Comparison of ENCODE assay signal across 20 mouse cellular contexts in genomic region chr7:129729709-129730238, GRCm38 (mm10).
A peak's percentile ranks its signal among the peaks of the same experiment; 100 is the strongest.
DNase-seq lines count a peak whose midpoint lies in the region; ATAC-seq and TF ChIP-seq lines count a peak whose summit lies in the region.
"Had no signal": no experiment of that assay in that cellular context is flagged by ENCODE, and none has a peak within 500 bp of the region (broad histone marks: within the 10 kb centered on the region; RNA-seq: fewer than 3 reads in every experiment).

No protein-coding gene starts in this region.

- no peaks in the 10 kb centered on the region for H3K79me2 ChIP-seq in heart, adult 2 months (replicated peaks; ENCODE audit: control insufficient read depth, insufficient read depth, low read length)

- no peak for TF ChIP-seq CTCF in heart, adult 2 months (IDR thresholded peaks at IDR 0.05)
- no peak for TF ChIP-seq CTCF in kidney, adult 2 months (conservative IDR thresholded peaks at IDR 0.05; ENCODE audit: insufficient read depth, insufficient read length, low read depth, low read length)
- TF ChIP-seq CTCF in lung, postnatal 0 days (IDR thresholded peaks at IDR 0.05) = no peak

- no peak overlapping the region for H3K4me2 ChIP-seq in lung, postnatal 0 days (replicated peaks; ENCODE audit: low read depth, low read length)
- H3K4me2 ChIP-seq: embryonic facial prominence, embryonic 13.5 days; heart, embryonic 11.5 days; hindbrain, embryonic 14.5 days; limb, embryonic 12.5 days; liver, embryonic 13.5 days; midbrain, embryonic 12.5 days had no signal

- intact Hi-C loops in heart, adult 2 months (cut with DNase I) = no loop called here

- no peak overlapping the region for H3K4me3 ChIP-seq in heart, adult 2 months
- no peak overlapping the region for H3K4me3 ChIP-seq in kidney, adult 2 months (ENCODE audit: insufficient read depth, low read depth, low read length)
- H3K4me3 ChIP-seq in lung, postnatal 0 days (ENCODE audit: low read depth, low read length) = no peak overlapping the region
- H3K4me3 ChIP-seq: embryonic facial prominence, embryonic 13.5 days; limb, embryonic 12.5 days; liver, embryonic 13.5 days; midbrain, embryonic 12.5 days had no signal

- H3K36me3 ChIP-seq in heart, adult 2 months (ENCODE audit: control insufficient read depth, insufficient read depth, low read length) = no peaks in the 10 kb centered on the region
- no peaks in the 10 kb centered on the region for H3K36me3 ChIP-seq in kidney, adult 2 months (ENCODE audit: control insufficient read depth, insufficient read depth, low read length)
- no peaks in the 10 kb centered on the region for H3K36me3 ChIP-seq in lung, postnatal 0 days (ENCODE audit: insufficient read depth, low read length)
- H3K36me3 ChIP-seq: embryonic facial prominence, embryonic 13.5 days; limb, embryonic 12.5 days; liver, embryonic 13.5 days; midbrain, embryonic 12.5 days had no signal

- no peaks in the 10 kb centered on the region for H3K4me1 ChIP-seq in heart, adult 2 months (ENCODE audit: control insufficient read depth, insufficient read depth, low read length)
- no peaks in the 10 kb centered on the region for H3K4me1 ChIP-seq in kidney, adult 2 months (ENCODE audit: control insufficient read depth, insufficient read depth, low read length)
- H3K4me1 ChIP-seq in lung, postnatal 0 days (ENCODE audit: insufficient read depth, low read depth, low read length) = no peaks in the 10 kb centered on the region
- H3K4me1 ChIP-seq: liver, embryonic 13.5 days; midbrain, embryonic 12.5 days had no signal

- peak; percentile 37 for DNase-seq in heart, adult 11 months
- DNase-seq in heart, adult 2 months = no peak
- peak; percentile 14 for DNase-seq in kidney, postnatal 10 days
- DNase-seq in kidney, adult 2 months = no peak
- DNase-seq in lung, postnatal 0 days (ENCODE audit: low spot score) = peak; percentile 54
- no peak for DNase-seq in lung, postnatal 14 days
- DNase-seq in frontal cortex, postnatal 36 days (ENCODE audit: low spot score in 2 of 2) = no peak
- no peak for DNase-seq in layer of hippocampus, adult 9-10 months (ENCODE audit: low spot score)
- DNase-seq: adrenal gland, adult 2 months; cerebellum, adult 9-11 months; gastrocnemius, postnatal 36 days; liver, embryonic 13.5 days; retina, postnatal 1 day; thymus, postnatal 14 days had no signal

- H3K9me3 ChIP-seq in lung, postnatal 0 days (ENCODE audit: low read length) = no peaks in the 10 kb centered on the region
- H3K9me3 ChIP-seq: embryonic facial prominence, embryonic 13.5 days; limb, embryonic 12.5 days; liver, embryonic 13.5 days; midbrain, embryonic 12.5 days had no signal

- no peak overlapping the region for H3K27ac ChIP-seq in heart, adult 2 months
- H3K27ac ChIP-seq in kidney, adult 2 months (ENCODE audit: insufficient read depth, low read depth, low read length) = no peak overlapping the region
- no peak overlapping the region for H3K27ac ChIP-seq in lung, postnatal 0 days (ENCODE audit: low read length)
- H3K27ac ChIP-seq: embryonic facial prominence, embryonic 13.5 days; hindbrain, embryonic 14.5 days; limb, embryonic 12.5 days; liver, embryonic 13.5 days; midbrain, embryonic 12.5 days had no signal

- WGBS in heart, adult 2 months = 54% methylated on average over 11 of the region's 11 CpGs
- 54% methylated on average over 11 of the region's 11 CpGs for WGBS in kidney, adult 2 months
- WGBS in lung, postnatal 0 days = 58% methylated on average over 11 of the region's 11 CpGs

- H3K9ac ChIP-seq in heart, adult 2 months (ENCODE audit: low read depth, low read length) = no peak overlapping the region
- no peak overlapping the region for H3K9ac ChIP-seq in lung, postnatal 0 days (replicated peaks; ENCODE audit: low read depth)
- H3K9ac ChIP-seq: embryonic facial prominence, embryonic 13.5 days; hindbrain, embryonic 14.5 days; limb, embryonic 12.5 days; liver, embryonic 13.5 days; midbrain, embryonic 12.5 days had no signal

- no peak for TF ChIP-seq EP300 in heart, adult 2 months (IDR thresholded peaks at IDR 0.05; ENCODE audit: insufficient read depth, low read depth, low read length)
- no peak for TF ChIP-seq EP300 in lung, postnatal 0 days (IDR thresholded peaks at IDR 0.05)

- TF ChIP-seq POLR2A in heart, adult 2 months (IDR thresholded peaks at IDR 0.05; ENCODE audit: insufficient read depth, low read depth, low read length) = no peak
- TF ChIP-seq POLR2A in kidney, adult 2 months (IDR thresholded peaks at IDR 0.05; ENCODE audit: low read depth, low read length) = no peak

- H3K27me3 ChIP-seq in heart, adult 2 months (ENCODE audit: control insufficient read depth, insufficient read depth, low read length) = no peaks in the 10 kb centered on the region
- H3K27me3 ChIP-seq in kidney, adult 2 months (replicated peaks; ENCODE audit: control insufficient read depth, insufficient read depth, low read length) = no peaks in the 10 kb centered on the region
- H3K27me3 ChIP-seq in lung, postnatal 0 days (replicated peaks; ENCODE audit: insufficient read depth, low read length) = no peaks in the 10 kb centered on the region
- H3K27me3 ChIP-seq: embryonic facial prominence, embryonic 13.5 days; limb, embryonic 12.5 days; liver, embryonic 13.5 days had no signal

- ATAC-seq in lung, postnatal 0 days = no peak
- ATAC-seq: forebrain, embryonic 14.5 days had no signal

Comparison
In these comparisons a context has a peak if more than half of its experiments do, and no peak if none do; other contexts are left out.
1. DNase-seq: peak in heart, adult 11 months (single experiment), kidney, postnatal 10 days (single experiment) and lung, postnatal 0 days (single experiment); none in heart, adult 2 months (0 of 2), kidney, adult 2 months (single experiment), lung, postnatal 14 days (single experiment), frontal cortex, postnatal 36 days (0 of 2) and layer of hippocampus, adult 9-10 months (single experiment).